Mouse (Mus musculus) erythroblast, adult 5-6 weeks (primary cell): Measurements from ENCODE around the gene Chrnd. TPM values are rescaled to one million over a fixed set of nuclear protein-coding genes. Genes with fewer than 3 reads are reported as not detected.

ENCODE experiments used
- ATAC-seq: replicated peaks from 2 replicates; pipeline ENCODE4 v1.8.0; 2016; ENCODE audit warnings: moderate number of reproducible peaks, mild to moderate bottlenecking, moderate TSS enrichment, inconsistent platforms; ENCODE audit not compliant: poor library complexity, low FRiP score, severe bottlenecking
- total RNA-seq, 2 experiments: library from RNA; stranded (forward) in 1 of 2; stranded (reverse) in 1 of 2; fragments of 150-400 nt in 1 of 2; fragments of 200-764, 138-1000 nt in 1 of 2; gene quantifications; 2 replicates each; pipeline versions ENCODE4 v1.2.3 to v1.2.4; 2015 to 2017; ENCODE audit warnings: low replicate concordance in 2 of 2

Chrnd gene
- total RNA-seq, 2 experiments from 2014 or later = not detected

GRCm38 (mm10) chr1:87225739-87226138 is 35.3 kb downstream of the Chrnd start:
- no peak for ATAC-seq

- no peak for ATAC-seq
These were observed 36.2 kb downstream of the Chrnd start for GRCm38 (mm10) chr1:87226409-87227159.

- ATAC-seq = no peak
These were observed 36.7 kb downstream of the Chrnd start for GRCm38 (mm10) chr1:87227160-87227550.

- ATAC-seq = no peak
These were observed 40.2 kb downstream of the Chrnd start for GRCm38 (mm10) chr1:87230606-87231005.

- no peak for ATAC-seq
These were observed 41.8 kb downstream of the Chrnd start for GRCm38 (mm10) chr1:87232197-87232596.

GRCm38 (mm10) chr1:87239056-87239455 is 48.6 kb downstream of the Chrnd start:
- no peak for ATAC-seq

- ATAC-seq = no peak
These were observed 52.6 kb downstream of the Chrnd start for GRCm38 (mm10) chr1:87243021-87243420.

GRCm38 (mm10) chr1:87245430-87245829 is 55.0 kb downstream of the Chrnd start:
- no peak for ATAC-seq

GRCm38 (mm10) chr1:87245929-87246815 is 55.8 kb downstream of the Chrnd start:
- ATAC-seq = peak; percentile 88

Other genes with a start within 250 kb of the Chrnd start
- not detected in 2 replicates for gene Alppl2, start 100.7 kb upstream of the Chrnd start, total RNA-seq (2015; ENCODE audit: low replicate concordance)
- gene Alppl2, start 100.7 kb upstream of the Chrnd start, total RNA-seq (2017; ENCODE audit: low replicate concordance) = not detected in 2 replicates
- gene Alpi, start 89.0 kb upstream of the Chrnd start, total RNA-seq (2015; ENCODE audit: low replicate concordance) = not detected in 2 replicates
- gene Alpi, start 89.0 kb upstream of the Chrnd start, total RNA-seq (2017; ENCODE audit: low replicate concordance) = not detected in 2 replicates
- not detected in 2 replicates for gene Akp3, start 65.6 kb upstream of the Chrnd start, total RNA-seq (2015; ENCODE audit: low replicate concordance)
- gene Akp3, start 65.6 kb upstream of the Chrnd start, total RNA-seq (2017; ENCODE audit: low replicate concordance) = not detected in 2 replicates
- not detected in 2 replicates for gene Ecel1, start 34.1 kb upstream of the Chrnd start, total RNA-seq (2015; ENCODE audit: low replicate concordance)
- not detected in 2 replicates for gene Ecel1, start 34.1 kb upstream of the Chrnd start, total RNA-seq (2017; ENCODE audit: low replicate concordance)
- gene Prss56, start 7.3 kb upstream of the Chrnd start, total RNA-seq (2015; ENCODE audit: low replicate concordance) = not detected in 2 replicates
- gene Prss56, start 7.3 kb upstream of the Chrnd start, total RNA-seq (2017; ENCODE audit: low replicate concordance) = not detected in 2 replicates
- gene Chrng, start 14.1 kb downstream of the Chrnd start, total RNA-seq (2015; ENCODE audit: low replicate concordance) = not detected in 2 replicates
- not detected in 2 replicates for gene Chrng, start 14.1 kb downstream of the Chrnd start, total RNA-seq (2017; ENCODE audit: low replicate concordance)
- gene Eif4e2, start 23.3 kb downstream of the Chrnd start, total RNA-seq (2015; ENCODE audit: low replicate concordance) = 16.7 and 21.9 TPM in 2 replicates
- gene Eif4e2, start 23.3 kb downstream of the Chrnd start, total RNA-seq (2017; ENCODE audit: low replicate concordance) = 33.1 and 38.9 TPM in 2 replicates
- gene Efhd1, start 73.8 kb downstream of the Chrnd start, total RNA-seq (2015; ENCODE audit: low replicate concordance) = not detected in 2 replicates
- gene Efhd1, start 73.8 kb downstream of the Chrnd start, total RNA-seq (2017; ENCODE audit: low replicate concordance) = not detected in 2 replicates
- gene Gigyf2, start 136.4 kb downstream of the Chrnd start, total RNA-seq (2015; ENCODE audit: low replicate concordance) = 59.4 and 93.4 TPM in 2 replicates
- gene Gigyf2, start 136.4 kb downstream of the Chrnd start, total RNA-seq (2017; ENCODE audit: low replicate concordance) = 169 and 215 TPM in 2 replicates
- not detected in 2 replicates for gene Kcnj13, start 204.1 kb downstream of the Chrnd start, total RNA-seq (2015; ENCODE audit: low replicate concordance)
- gene Kcnj13, start 204.1 kb downstream of the Chrnd start, total RNA-seq (2017; ENCODE audit: low replicate concordance) = not detected in 2 replicates